Mouse (Mus musculus): Measurements from ENCODE around the gene Fmo1. TPM values are rescaled to one million over a fixed set of nuclear protein-coding genes. Genes with fewer than 3 reads are reported as not detected.

The Fmo1 gene
- polyA plus RNA-seq, 1 experiment from 2014 or later, result 26.5 TPM

DNA sequence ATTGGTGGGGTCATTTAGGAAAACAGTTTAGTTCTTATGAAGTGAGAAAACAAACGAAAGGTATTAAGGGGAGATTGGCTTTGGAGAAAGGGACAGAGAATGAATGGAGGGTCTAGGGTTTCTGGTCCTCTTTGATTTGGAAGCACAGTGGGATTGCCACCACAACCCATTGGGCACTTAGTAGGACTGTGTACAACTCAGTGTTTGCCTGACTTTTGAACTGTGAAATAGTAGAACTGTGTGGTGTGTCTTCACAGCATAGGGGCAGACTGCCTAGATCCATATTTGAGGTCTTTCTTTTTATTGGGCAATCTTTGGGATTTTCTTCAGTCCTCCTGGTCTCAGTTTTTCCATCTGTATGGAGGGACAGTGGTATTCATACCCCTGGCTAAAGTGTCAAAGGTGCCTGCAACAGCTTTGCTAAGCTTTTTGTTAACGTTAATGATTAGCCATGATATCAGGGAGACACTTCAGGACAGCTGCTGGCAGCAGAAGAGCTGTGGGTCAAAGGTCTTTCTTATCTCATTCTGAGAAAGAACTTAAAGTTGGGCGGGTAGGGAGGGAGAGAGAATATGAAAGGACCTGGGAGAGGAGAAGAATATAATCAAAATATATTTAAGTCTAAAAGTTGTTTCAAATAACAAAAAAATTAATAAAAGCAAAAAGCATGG lies 12.5 kb downstream of the Fmo1 start:
- Histone ChIP-seq H3K27ac (ENCODE audit: low read depth, low read length) (no peak overlapping the region), H3K4me2 (no peak overlapping the region), H3K36me3 (ENCODE audit: control insufficient read depth, insufficient read depth, low read length) (no peaks in the 10 kb centered on the region), H3K9me3 (ENCODE audit: control insufficient read depth, low read length) (no peaks in the 10 kb centered on the region), H3K4me1 (ENCODE audit: control insufficient read depth, insufficient read depth, low read length) (peaks cover 7% of the 10 kb centered on the region), H3K9ac (ENCODE audit: low read length) (no peak overlapping the region), H3K4me3 (ENCODE audit: low read depth, low read length) (no peak overlapping the region), H3K27me3 (ENCODE audit: control insufficient read depth, insufficient read depth, low read length) (no peaks in the 10 kb centered on the region)
- no peak for ATAC-seq (ENCODE audit: low FRiP score)
- WGBS, result 79% methylated on average over 3 of the region's 3 CpGs
- DNase-seq (ENCODE audit: low spot score, missing footprints), result peak; percentile 35

DNA sequence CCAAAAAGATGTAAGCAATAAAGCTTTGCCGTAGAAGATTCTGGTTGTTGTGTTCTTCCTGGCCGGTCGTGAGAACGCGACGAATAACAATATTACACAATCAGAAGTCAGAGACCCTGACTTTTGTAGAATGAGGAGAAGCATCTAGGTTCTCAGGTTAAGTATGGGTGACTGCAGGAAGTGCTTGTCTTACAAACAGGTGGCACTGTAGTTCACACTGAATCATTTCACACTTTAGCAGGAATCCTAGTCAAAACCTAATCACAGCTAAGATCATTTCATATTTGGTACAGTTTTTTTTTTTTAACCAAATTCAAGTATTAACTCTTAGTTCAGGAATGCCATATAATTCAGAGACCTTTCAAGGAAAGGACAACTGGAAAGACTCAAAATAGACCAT lies 18.9 kb downstream of the Fmo1 start:
- ATAC-seq (ENCODE audit: low FRiP score), result no peak
- H3K9me3 ChIP-seq (ENCODE audit: control insufficient read depth, low read length), result no peaks in the 10 kb centered on the region
- WGBS, result 98% methylated on average over 6 of the region's 6 CpGs
- no peaks in the 10 kb centered on the region for H3K36me3 ChIP-seq (ENCODE audit: control insufficient read depth, insufficient read depth, low read length)
- no peaks in the 10 kb centered on the region for H3K27me3 ChIP-seq (ENCODE audit: control insufficient read depth, insufficient read depth, low read length)
- H3K27ac ChIP-seq (ENCODE audit: low read depth, low read length), result no peak overlapping the region
- H3K4me3 ChIP-seq (ENCODE audit: low read depth, low read length), result no peak overlapping the region
- no peak for DNase-seq (ENCODE audit: low spot score, missing footprints)
- H3K4me1 ChIP-seq (ENCODE audit: control insufficient read depth, insufficient read depth, low read length), result no peaks in the 10 kb centered on the region
- no peak overlapping the region for H3K9ac ChIP-seq (ENCODE audit: low read length)
- H3K4me2 ChIP-seq, result no peak overlapping the region

DNA sequence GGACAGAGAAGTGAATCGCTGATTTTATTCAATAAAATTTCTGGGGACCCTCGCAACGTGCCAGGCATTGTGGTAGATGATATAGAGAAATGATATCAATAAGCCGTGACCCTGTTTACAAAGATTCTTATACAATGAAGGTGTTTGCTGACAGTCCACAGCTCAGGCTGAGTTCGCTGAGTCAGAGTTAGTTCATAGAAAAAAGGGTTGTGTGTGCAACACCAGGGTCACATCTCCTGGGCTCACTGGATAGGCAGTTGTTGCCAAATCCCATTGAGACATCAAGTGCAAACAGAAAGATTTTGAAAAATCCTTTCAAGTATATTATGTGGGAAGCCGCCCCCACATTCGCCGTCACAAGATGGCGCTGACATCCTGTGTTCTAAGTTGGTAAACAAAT lies 26.2 kb downstream of the Fmo1 start:
- Histone ChIP-seq H3K27ac (ENCODE audit: low read depth, low read length) (no peak overlapping the region), H3K36me3 (ENCODE audit: control insufficient read depth, insufficient read depth, low read length) (no peaks in the 10 kb centered on the region), H3K9me3 (ENCODE audit: control insufficient read depth, low read length) (no peaks in the 10 kb centered on the region), H3K4me3 (ENCODE audit: low read depth, low read length) (no peak overlapping the region), H3K4me2 (no peak overlapping the region), H3K4me1 (ENCODE audit: control insufficient read depth, insufficient read depth, low read length) (no peaks in the 10 kb centered on the region), H3K9ac (ENCODE audit: low read length) (no peak overlapping the region), H3K27me3 (ENCODE audit: control insufficient read depth, insufficient read depth, low read length) (no peaks in the 10 kb centered on the region)
- ATAC-seq (ENCODE audit: low FRiP score) (no peak), DNase-seq (ENCODE audit: low spot score, missing footprints) (peak; percentile 6)
- WGBS, result 93% methylated on average over 9 of the region's 9 CpGs

DNA sequence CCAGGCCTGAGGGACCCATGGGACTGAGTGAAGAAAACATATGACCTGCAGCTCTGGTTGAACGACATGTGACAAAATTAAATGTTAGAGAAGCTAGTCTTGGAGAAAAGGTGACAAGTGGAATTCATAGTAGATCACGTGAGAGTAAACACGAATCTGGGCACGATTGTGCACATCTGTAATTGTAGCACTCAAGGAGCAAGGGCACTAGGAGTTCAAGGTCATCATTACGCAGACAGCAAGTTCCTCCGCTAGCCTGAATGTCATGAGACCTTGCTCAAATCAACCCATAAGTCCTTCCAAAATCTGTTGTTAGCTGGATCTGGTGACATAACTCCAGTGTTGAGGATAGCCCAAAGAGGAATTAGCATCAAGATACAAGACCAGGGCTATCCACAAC lies 27.4 kb downstream of the Fmo1 start:
- Histone ChIP-seq H3K4me1 (ENCODE audit: control insufficient read depth, insufficient read depth, low read length) (no peaks in the 10 kb centered on the region), H3K4me3 (ENCODE audit: low read depth, low read length) (no peak overlapping the region), H3K9ac (ENCODE audit: low read length) (no peak overlapping the region), H3K27ac (ENCODE audit: low read depth, low read length) (no peak overlapping the region), H3K4me2 (no peak overlapping the region), H3K36me3 (ENCODE audit: control insufficient read depth, insufficient read depth, low read length) (no peaks in the 10 kb centered on the region), H3K27me3 (ENCODE audit: control insufficient read depth, insufficient read depth, low read length) (no peaks in the 10 kb centered on the region), H3K9me3 (ENCODE audit: control insufficient read depth, low read length) (no peaks in the 10 kb centered on the region)
- ATAC-seq (ENCODE audit: low FRiP score) (no peak), DNase-seq (ENCODE audit: low spot score, missing footprints) (no peak)
- 95% methylated on average over 6 of the region's 6 CpGs for WGBS

DNA sequence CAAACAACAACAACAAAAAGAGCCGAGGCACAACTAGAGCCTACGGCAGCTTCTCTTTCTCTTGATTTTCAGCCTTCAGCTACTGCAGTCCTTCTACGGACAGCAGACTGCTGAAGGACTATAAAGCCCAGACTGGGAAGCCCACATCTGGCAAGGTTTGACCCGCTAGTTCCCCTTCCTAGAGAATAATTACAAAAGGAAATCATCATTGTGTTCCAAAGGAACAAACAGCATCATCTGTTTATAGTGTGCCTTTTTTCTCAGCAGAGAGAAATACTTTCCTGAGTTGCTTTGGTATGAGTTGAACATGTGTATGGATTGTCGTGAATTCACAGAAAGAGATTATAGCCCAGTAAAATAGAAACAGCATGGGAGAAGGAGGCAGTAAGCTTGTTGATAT lies 32.1 kb downstream of the Fmo1 start:
- Histone ChIP-seq H3K27ac (ENCODE audit: low read depth, low read length) (no peak overlapping the region), H3K9ac (ENCODE audit: low read length) (no peak overlapping the region), H3K4me3 (ENCODE audit: low read depth, low read length) (no peak overlapping the region), H3K36me3 (ENCODE audit: control insufficient read depth, insufficient read depth, low read length) (no peaks in the 10 kb centered on the region), H3K4me1 (ENCODE audit: control insufficient read depth, insufficient read depth, low read length) (peaks cover 17% of the 10 kb centered on the region), H3K27me3 (ENCODE audit: control insufficient read depth, insufficient read depth, low read length) (no peaks in the 10 kb centered on the region), H3K9me3 (ENCODE audit: control insufficient read depth, low read length) (no peaks in the 10 kb centered on the region), H3K4me2 (no peak overlapping the region)
- ATAC-seq (ENCODE audit: low FRiP score) (no peak), DNase-seq (ENCODE audit: low spot score, missing footprints) (peak; percentile 61)
- 87% methylated on average over 5 of the region's 5 CpGs for WGBS

DNA sequence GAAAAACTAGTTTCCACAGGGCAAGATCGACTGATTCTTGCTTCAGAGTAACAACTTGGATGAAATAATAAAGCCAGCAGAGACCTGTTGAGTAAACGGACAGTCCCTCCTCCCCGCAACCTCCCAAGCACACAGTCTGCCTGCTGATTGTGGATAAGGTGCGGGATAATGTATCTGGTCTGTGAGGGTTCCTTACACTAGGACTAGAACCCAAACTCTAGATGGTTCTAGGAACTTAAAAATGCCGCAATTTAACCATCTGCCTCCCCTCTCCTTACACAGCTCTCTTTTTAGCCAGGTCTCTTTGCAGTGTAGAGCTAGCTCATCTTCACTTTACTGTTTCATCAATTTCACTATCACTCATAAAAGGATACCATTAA lies 33.8 kb downstream of the Fmo1 start:
- H3K36me3 ChIP-seq (ENCODE audit: control insufficient read depth, insufficient read depth, low read length), result no peaks in the 10 kb centered on the region
- DNase-seq (ENCODE audit: low spot score, missing footprints) (no peak), ATAC-seq (ENCODE audit: low FRiP score) (peak; percentile 56)
- 16% methylated on average over 5 of the region's 5 CpGs for WGBS
- H3K9me3 ChIP-seq (ENCODE audit: control insufficient read depth, low read length), result no peaks in the 10 kb centered on the region
- peak overlapping the region; percentile 29; the same call in 1 of the 2 replicates for H3K4me2 ChIP-seq
- H3K4me3 ChIP-seq (ENCODE audit: low read depth, low read length), result no peak overlapping the region
- peak overlapping the region; percentile 10; the same call in 1 of the 2 replicates for H3K9ac ChIP-seq (ENCODE audit: low read length)
- no peaks in the 10 kb centered on the region for H3K27me3 ChIP-seq (ENCODE audit: control insufficient read depth, insufficient read depth, low read length)
- peaks cover 17% of the 10 kb centered on the region for H3K4me1 ChIP-seq (ENCODE audit: control insufficient read depth, insufficient read depth, low read length)
- H3K27ac ChIP-seq (ENCODE audit: low read depth, low read length), result peak overlapping the region; percentile 60

DNA sequence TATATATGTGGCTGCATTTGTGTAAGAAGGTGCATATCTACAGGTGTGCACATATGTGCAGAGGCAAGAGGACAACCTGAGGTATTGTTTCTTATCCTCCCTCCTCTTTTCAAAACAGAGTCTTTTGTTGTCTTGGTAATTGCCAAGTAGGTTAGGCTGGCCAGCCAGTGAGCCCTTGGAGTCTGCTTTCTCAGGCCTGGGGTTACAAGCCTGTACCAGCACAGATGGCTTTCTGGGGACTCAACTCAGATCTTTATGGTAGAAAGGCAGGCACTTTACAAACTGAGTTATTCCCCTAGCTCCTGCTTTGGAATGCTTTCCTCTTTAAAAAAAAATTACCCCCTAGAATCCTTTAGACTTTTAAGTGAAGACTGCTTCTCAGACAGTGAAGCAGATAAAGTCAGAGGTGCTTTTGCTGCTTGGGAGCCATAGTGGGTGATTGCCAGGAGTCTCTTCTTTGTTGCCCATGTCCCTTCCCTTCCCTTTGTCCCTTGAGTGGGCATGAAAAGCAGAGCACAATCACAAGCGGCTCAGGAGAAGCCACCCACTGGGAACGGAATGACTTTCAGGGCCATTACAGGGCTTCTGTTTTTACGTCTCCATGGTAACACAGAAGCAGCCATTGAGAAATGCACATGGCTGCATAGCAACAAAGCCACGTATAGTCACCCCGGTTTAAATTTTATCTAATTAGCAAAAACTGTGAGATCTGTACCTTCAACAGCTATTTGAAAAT lies 34.4 kb downstream of the Fmo1 start:
- 2% methylated on average over 5 of the region's 5 CpGs for WGBS

DNA sequence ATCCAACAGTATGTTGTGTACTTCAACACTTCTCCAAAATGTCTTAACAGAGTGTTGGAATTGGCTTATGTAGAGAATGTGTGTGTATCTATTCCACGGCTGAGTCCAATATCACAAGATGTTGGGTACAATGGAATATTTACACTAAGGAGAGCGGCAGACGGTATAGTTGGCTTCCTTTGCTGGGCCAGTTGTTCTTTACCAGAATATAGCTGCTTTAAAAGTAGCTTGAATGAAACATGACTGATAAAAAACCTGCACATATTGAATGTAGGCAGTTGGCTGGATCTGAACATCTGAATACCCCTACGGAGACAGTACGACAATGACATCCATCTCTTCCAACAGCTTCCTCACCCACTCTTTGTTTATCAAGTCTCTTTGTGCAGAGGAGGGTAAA lies 47.1 kb downstream of the Fmo1 start:
- H3K4me2 ChIP-seq, result no peak overlapping the region
- H3K36me3 ChIP-seq (ENCODE audit: control insufficient read depth, insufficient read depth, low read length), result no peaks in the 10 kb centered on the region
- 93% methylated on average over 5 of the region's 5 CpGs for WGBS
- no peaks in the 10 kb centered on the region for H3K27me3 ChIP-seq (ENCODE audit: control insufficient read depth, insufficient read depth, low read length)
- no peak overlapping the region for H3K4me3 ChIP-seq (ENCODE audit: low read depth, low read length)
- no peak overlapping the region for H3K27ac ChIP-seq (ENCODE audit: low read depth, low read length)
- no peak overlapping the region for H3K9ac ChIP-seq (ENCODE audit: low read length)
- H3K4me1 ChIP-seq (ENCODE audit: control insufficient read depth, insufficient read depth, low read length), result no peaks in the 10 kb centered on the region
- ATAC-seq (ENCODE audit: low FRiP score) (no peak), DNase-seq (ENCODE audit: low spot score, missing footprints) (no peak)
- H3K9me3 ChIP-seq (ENCODE audit: control insufficient read depth, low read length), result no peaks in the 10 kb centered on the region

More for the DNA sequence above, 34.4 kb downstream of the Fmo1 start:
- ATAC-seq (ENCODE audit: low FRiP score) (peak; percentile 97), DNase-seq (ENCODE audit: low spot score, missing footprints) (peak; percentile 96)
- peak overlapping the region; percentile 29; the same call in 1 of the 2 replicates for H3K4me2 ChIP-seq
- H3K27ac ChIP-seq (ENCODE audit: low read depth, low read length), result peak overlapping the region; percentile 60
- peaks cover 17% of the 10 kb centered on the region for H3K4me1 ChIP-seq (ENCODE audit: control insufficient read depth, insufficient read depth, low read length)
- no peak overlapping the region for H3K4me3 ChIP-seq (ENCODE audit: low read depth, low read length)
- no peaks in the 10 kb centered on the region for H3K9me3 ChIP-seq (ENCODE audit: control insufficient read depth, low read length)
- H3K36me3 ChIP-seq (ENCODE audit: control insufficient read depth, insufficient read depth, low read length), result no peaks in the 10 kb centered on the region
- no peaks in the 10 kb centered on the region for H3K27me3 ChIP-seq (ENCODE audit: control insufficient read depth, insufficient read depth, low read length)
- H3K9ac ChIP-seq (ENCODE audit: low read length), result peak overlapping the region; percentile 24; the same call in 1 of the 2 replicates

DNA sequence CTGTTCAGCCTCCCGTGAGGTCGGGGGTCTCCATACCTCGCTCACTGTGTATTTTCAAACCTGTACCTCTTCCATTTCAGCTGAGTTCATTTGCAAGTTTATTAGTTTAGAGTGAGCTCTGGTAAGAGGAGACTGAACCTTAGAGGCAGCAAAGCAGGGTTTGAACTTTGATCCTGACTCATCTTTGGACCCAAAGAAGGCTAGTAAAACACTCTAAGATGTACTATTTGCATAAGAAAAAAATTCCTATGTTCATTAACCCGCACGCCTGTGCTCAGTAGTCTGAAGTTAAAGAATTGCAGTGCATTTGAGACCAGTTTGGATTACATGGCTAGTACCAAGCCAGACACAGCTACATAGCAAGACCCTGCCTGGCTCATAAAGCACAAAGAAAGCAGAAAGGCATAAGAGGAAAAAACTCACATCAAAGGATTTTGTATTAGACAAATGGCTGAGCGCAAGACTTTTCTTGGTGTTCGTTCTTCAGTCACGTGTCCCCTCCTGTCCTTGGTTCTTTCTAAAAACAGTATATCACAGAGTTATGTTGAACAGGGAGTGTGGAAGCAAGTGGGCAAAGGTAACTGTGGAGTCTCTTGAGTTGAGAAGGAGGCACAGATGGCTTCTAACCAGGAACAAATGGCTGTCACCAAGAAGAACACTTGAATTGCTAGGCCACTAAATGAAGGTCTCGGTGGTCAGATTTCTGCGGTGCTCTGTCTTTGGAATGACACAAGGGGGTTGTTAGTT lies 50.9 kb downstream of the Fmo1 start:
- Histone ChIP-seq H3K27ac (ENCODE audit: low read depth, low read length) (no peak overlapping the region), H3K36me3 (ENCODE audit: control insufficient read depth, insufficient read depth, low read length) (no peaks in the 10 kb centered on the region), H3K4me2 (no peak overlapping the region), H3K4me1 (ENCODE audit: control insufficient read depth, insufficient read depth, low read length) (no peaks in the 10 kb centered on the region), H3K27me3 (ENCODE audit: control insufficient read depth, insufficient read depth, low read length) (no peaks in the 10 kb centered on the region), H3K9me3 (ENCODE audit: control insufficient read depth, low read length) (no peaks in the 10 kb centered on the region), H3K9ac (ENCODE audit: low read length) (no peak overlapping the region), H3K4me3 (ENCODE audit: low read depth, low read length) (no peak overlapping the region)
- WGBS, result 75% methylated on average over 10 of the region's 10 CpGs
- ATAC-seq (ENCODE audit: low FRiP score), result no peak
- DNase-seq (ENCODE audit: low spot score, missing footprints), result no peak
